Mouse (Mus musculus) embryonic facial prominence, embryonic 11.5 days (tissue): ENCODE measurements around the gene Mpzl1. TPM values are rescaled to one million over a fixed set of nuclear protein-coding genes. Genes with fewer than 3 reads are reported as not detected.

ENCODE experiments used
- ATAC-seq: fragments of 200-750 bp; cut with Nextera tagmentation; replicated peaks from 2 replicates; pipeline ENCODE4 v1.8.0; 2017; ENCODE audit warnings: low read depth; ENCODE audit not compliant: insufficient number of reproducible peaks, low FRiP score, low TSS enrichment
- DNase-seq: peaks from one replicate; pipeline ENCODE4 v3.0.0-alpha.2; 2015; ENCODE audit warnings: low spot score
- H3K27ac ChIP-seq: fragments of 300-500 bp; sonication (generic); replicated peaks from 2 replicates; pipeline ENCODE4 v1.5.1; 2014; ENCODE audit warnings: mild to moderate bottlenecking, low read depth, low read length, control low read depth
- H3K27me3 ChIP-seq: fragments of 300-500 bp; sonication (generic); 2 replicates; pipeline ENCODE4 v1.6.1; 2014; ENCODE audit warnings: mild to moderate bottlenecking, low read length, moderate library complexity, mixed read lengths; ENCODE audit not compliant: control insufficient read depth, insufficient read depth
- H3K36me3 ChIP-seq: fragments of 300-500 bp; sonication (generic); replicated peaks from 2 replicates; pipeline ENCODE4 v1.6.1; 2014; ENCODE audit warnings: low read depth, mild to moderate bottlenecking, low read length, moderate library complexity, mixed read lengths; ENCODE audit not compliant: control insufficient read depth, insufficient read depth
- H3K4me1 ChIP-seq: fragments of 300-500 bp; sonication (generic); 2 replicates; pipeline ENCODE4 v1.6.1; 2014; ENCODE audit warnings: low read length, mixed read lengths; ENCODE audit not compliant: control insufficient read depth, insufficient read depth
- H3K4me2 ChIP-seq: fragments of 300-500 bp; sonication (generic); 2 replicates; pipeline ENCODE4 v1.6.1; 2014; ENCODE audit warnings: low read depth, mild to moderate bottlenecking, control low read depth, low read length, moderate library complexity
- H3K4me3 ChIP-seq: fragments of 300-500 bp; sonication (generic); 2 replicates; pipeline ENCODE4 v1.5.1; 2014; ENCODE audit warnings: low read depth, low read length, control low read depth
- H3K9ac ChIP-seq: fragments of 300-500 bp; sonication (generic); replicated peaks from 2 replicates; pipeline ENCODE4 v1.6.1; 2014; ENCODE audit warnings: mild to moderate bottlenecking, control low read depth, low read length
- H3K9me3 ChIP-seq: fragments of 300-500 bp; sonication (generic); replicated peaks from 2 replicates; pipeline ENCODE4 v1.6.1; 2016; ENCODE audit warnings: mild to moderate bottlenecking, low read length, inconsistent platforms, mixed read lengths; ENCODE audit not compliant: control insufficient read depth
- WGBS: fragments of 180-500 bp; shearing (Covaris S2); extraction: QIAGEN DNeasy Blood & Tissue Kit; methylation state at CpG from one replicate; pipeline ENCODE4 v1.1.7; 2014; 5-methylcytosine and 5-hydroxymethylcytosine counted together
- polyA plus RNA-seq: library from polyadenylated mRNA; unstranded; fragments of >200 nt; fragmentation: Nextera tagmentation; extraction: Ambion mirVana; gene quantifications from 2 replicates; pipeline ENCODE4 v1.2.1, GENCODE M21; 2014

Gene Mpzl1
- polyA plus RNA-seq, 1 experiment from 2014 or later = 158 TPM

- Histone ChIP-seq H3K36me3 (no peaks in the 10 kb centered on the region), H3K9ac (no peak overlapping the region), H3K27ac (no peak overlapping the region), H3K4me2 (no peak overlapping the region), H3K4me1 (no peaks in the 10 kb centered on the region), H3K27me3 (no peaks in the 10 kb centered on the region), H3K9me3 (no peaks in the 10 kb centered on the region), H3K4me3 (no peak overlapping the region)
- WGBS = 89% methylated on average over 5 of the region's 5 CpGs
- DNase-seq (no peak), ATAC-seq (no peak)
These were observed 9.3 kb downstream of the Mpzl1 start for GRCm38 (mm10) chr1:165625058-165625457.

- no peaks in the 10 kb centered on the region for H3K9me3 ChIP-seq
- H3K27ac ChIP-seq = 0 out of 2 replicates have a peak overlapping the region, but pooled peaks have one; percentile 20
- no peaks in the 10 kb centered on the region; the same call in 1 of the 2 replicates for H3K4me1 ChIP-seq
- H3K27me3 ChIP-seq = no peaks in the 10 kb centered on the region
- peaks cover 3% of the 10 kb centered on the region for H3K36me3 ChIP-seq
- no peak for ATAC-seq
- WGBS = 66% methylated on average over 9 of the region's 9 CpGs
- no peak overlapping the region for H3K4me3 ChIP-seq
- H3K4me2 ChIP-seq = no peak overlapping the region
- DNase-seq = no peak
- H3K9ac ChIP-seq = no peak overlapping the region
These were observed 16.1 kb downstream of the Mpzl1 start for GRCm38 (mm10) chr1:165618201-165618624.

- H3K4me2 ChIP-seq = no peak overlapping the region
- no peaks in the 10 kb centered on the region; the same call in 1 of the 2 replicates for H3K4me1 ChIP-seq
- ATAC-seq = no peak
- H3K27me3 ChIP-seq = no peaks in the 10 kb centered on the region
- 13% methylated on average over 15 of the region's 15 CpGs for WGBS
- no peak overlapping the region for H3K27ac ChIP-seq
- no peak overlapping the region for H3K4me3 ChIP-seq
- H3K36me3 ChIP-seq = peaks cover 3% of the 10 kb centered on the region
- H3K9me3 ChIP-seq = no peaks in the 10 kb centered on the region
- peak; percentile 24 for DNase-seq
- no peak overlapping the region for H3K9ac ChIP-seq
These were observed 17.0 kb downstream of the Mpzl1 start for GRCm38 (mm10) chr1:165617166-165617891.

GRCm38 (mm10) chr1:165616652-165617051 lies 17.7 kb downstream of the Mpzl1 start:
- Histone ChIP-seq H3K36me3 (peaks cover 3% of the 10 kb centered on the region), H3K4me2 (no peak overlapping the region)
- 28% methylated on average over 7 of the region's 7 CpGs for WGBS

GRCm38 (mm10) chr1:165614793-165615192 lies 19.5 kb downstream of the Mpzl1 start:
- ATAC-seq (no peak), DNase-seq (no peak)
- Histone ChIP-seq H3K4me2 (no peak overlapping the region), H3K27ac (no peak overlapping the region), H3K4me3 (no peak overlapping the region), H3K4me1 (no peaks in the 10 kb centered on the region; the same call in 1 of the 2 replicates), H3K9me3 (no peaks in the 10 kb centered on the region), H3K27me3 (no peaks in the 10 kb centered on the region), H3K36me3 (peaks cover 3% of the 10 kb centered on the region), H3K9ac (no peak overlapping the region)
- 94% methylated on average over 3 of the region's 3 CpGs for WGBS

More at GRCm38 (mm10) chr1:165616652-165617051, 17.7 kb downstream of the Mpzl1 start:
- peak; percentile 24 for DNase-seq
- ATAC-seq = no peak
- H3K27ac ChIP-seq = no peak overlapping the region
- H3K4me3 ChIP-seq = no peak overlapping the region
- no peaks in the 10 kb centered on the region for H3K9me3 ChIP-seq
- no peak overlapping the region for H3K9ac ChIP-seq
- no peaks in the 10 kb centered on the region; the same call in 1 of the 2 replicates for H3K4me1 ChIP-seq
- H3K27me3 ChIP-seq = no peaks in the 10 kb centered on the region

GRCm38 (mm10) chr1:165613926-165614325 lies 20.4 kb downstream of the Mpzl1 start:
- DNase-seq = no peak
- Histone ChIP-seq H3K36me3 (peaks cover 3% of the 10 kb centered on the region), H3K9ac (no peak overlapping the region), H3K27me3 (no peaks in the 10 kb centered on the region), H3K4me2 (no peak overlapping the region), H3K9me3 (no peaks in the 10 kb centered on the region), H3K27ac (no peak overlapping the region), H3K4me1 (no peaks in the 10 kb centered on the region; the same call in 1 of the 2 replicates), H3K4me3 (no peak overlapping the region)
- WGBS = 82% methylated on average over 4 of the region's 4 CpGs
- ATAC-seq = no peak

GRCm38 (mm10) chr1:165612714-165613113 lies 21.6 kb downstream of the Mpzl1 start:
- Histone ChIP-seq H3K36me3 (peaks cover 3% of the 10 kb centered on the region), H3K27ac (no peak overlapping the region), H3K4me2 (no peak overlapping the region), H3K4me3 (no peak overlapping the region), H3K9ac (no peak overlapping the region), H3K4me1 (no peaks in the 10 kb centered on the region; the same call in 1 of the 2 replicates), H3K9me3 (no peaks in the 10 kb centered on the region), H3K27me3 (no peaks in the 10 kb centered on the region)
- DNase-seq (no peak), ATAC-seq (no peak)
- WGBS = 55% methylated on average over 5 of the region's 5 CpGs

- DNase-seq = no peak
- peaks cover 4% of the 10 kb centered on the region for H3K36me3 ChIP-seq
- H3K4me1 ChIP-seq = no peaks in the 10 kb centered on the region
- H3K4me3 ChIP-seq = no peak overlapping the region
- H3K4me2 ChIP-seq = no peak overlapping the region
- H3K9ac ChIP-seq = no peak overlapping the region
- H3K27ac ChIP-seq = 0 out of 2 replicates have a peak overlapping the region, but pooled peaks have one; percentile 35
- H3K27me3 ChIP-seq = no peaks in the 10 kb centered on the region
- no peaks in the 10 kb centered on the region for H3K9me3 ChIP-seq
- ATAC-seq = no peak
- 29% methylated on average over 9 of the region's 9 CpGs for WGBS
These were observed 23.9 kb downstream of the Mpzl1 start for GRCm38 (mm10) chr1:165610321-165610999.
